Mouse (Mus musculus) left cerebral cortex, postnatal 10 days (tissue): Measurements from ENCODE around the gene Aatf. TPM values are rescaled to one million over a fixed set of nuclear protein-coding genes. Genes with fewer than 3 reads are reported as not detected.
"Not testable (repeated sequence)": the region's sequence is repeated elsewhere in the genome, so short reads cannot be mapped to it uniquely, and the experiment has no call there.

Source experiments
- DNase-seq, 2 experiments: peaks; one replicate each; pipeline ENCODE4 v3.0.0; 2021 to 2022; ENCODE audit warnings: low spot score in 2 of 2, mixed read lengths in 1 of 2; ENCODE audit errors: extremely low spot score in 1 of 2
- intact Hi-C: fragments of 180-260 bp; cut with DNase I; formaldehyde crosslinking; loops from one replicate; pipeline ENCODE4 v1.15.1; 2025
- total RNA-seq, 2 experiments: library from RNA; stranded (reverse); gene quantifications; 2 replicates each; pipeline ENCODE4 v1.2.3; 2021

The Aatf gene
- total RNA-seq, 2 experiments from 2014 or later, result 20.9 to 23.7 TPM

- intact Hi-C loops, result no loop called here
- DNase-seq, result no peak
Observed at GRCm38 (mm10) chr11:84395010-84395409, 118.3 kb downstream of the Aatf start.

DNA sequence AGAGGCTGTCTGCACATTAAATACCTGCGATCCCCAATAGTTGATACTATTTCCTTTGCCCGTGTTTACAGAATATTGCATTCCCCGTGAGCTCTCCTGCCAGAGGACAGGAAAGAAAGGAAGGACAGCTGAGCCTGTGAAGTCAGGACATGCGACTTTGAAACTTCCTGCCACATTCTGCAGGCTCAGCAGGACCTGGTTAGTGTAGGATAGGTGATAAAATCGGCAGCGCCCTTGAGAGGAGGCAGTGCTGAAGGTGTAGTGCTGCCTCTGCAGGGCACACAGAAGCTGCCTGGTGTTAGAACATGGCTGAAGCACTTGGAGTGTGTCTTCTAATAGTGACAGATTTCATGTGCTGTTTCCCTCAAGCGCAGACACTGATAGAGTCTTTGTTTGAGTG is 119.8 kb downstream of the Aatf start:
- intact Hi-C loops, result no loop called here
- DNase-seq, result no peak

- intact Hi-C loops, DNase-seq: not testable (repeated sequence)
Observed at GRCm38 (mm10) chr11:84392066-84392465, 121.3 kb downstream of the Aatf start.

- intact Hi-C loops, result no loop called here
- no peak for DNase-seq
Observed at GRCm38 (mm10) chr11:84391126-84391525, 122.2 kb downstream of the Aatf start.

DNA sequence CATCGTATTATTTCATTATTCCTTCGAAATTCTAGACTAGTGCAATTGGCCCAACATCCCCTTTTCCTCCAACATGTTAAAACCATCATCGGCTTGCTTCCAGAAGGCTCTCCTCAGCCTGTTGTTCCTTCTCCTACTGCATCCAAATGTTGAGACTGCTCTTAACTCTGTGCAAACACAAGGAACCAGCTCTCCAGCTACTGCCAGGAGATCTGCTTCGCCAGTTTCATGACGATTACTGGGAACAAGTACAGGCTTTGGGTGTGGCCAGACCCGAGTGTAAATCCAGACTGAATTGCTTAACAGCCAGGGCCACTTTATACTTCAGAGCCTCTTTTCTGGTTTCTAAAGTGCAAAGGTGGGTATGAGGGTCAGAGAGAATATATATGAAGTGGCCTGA is 124.0 kb downstream of the Aatf start:
- intact Hi-C loops, result no loop called here

DNA sequence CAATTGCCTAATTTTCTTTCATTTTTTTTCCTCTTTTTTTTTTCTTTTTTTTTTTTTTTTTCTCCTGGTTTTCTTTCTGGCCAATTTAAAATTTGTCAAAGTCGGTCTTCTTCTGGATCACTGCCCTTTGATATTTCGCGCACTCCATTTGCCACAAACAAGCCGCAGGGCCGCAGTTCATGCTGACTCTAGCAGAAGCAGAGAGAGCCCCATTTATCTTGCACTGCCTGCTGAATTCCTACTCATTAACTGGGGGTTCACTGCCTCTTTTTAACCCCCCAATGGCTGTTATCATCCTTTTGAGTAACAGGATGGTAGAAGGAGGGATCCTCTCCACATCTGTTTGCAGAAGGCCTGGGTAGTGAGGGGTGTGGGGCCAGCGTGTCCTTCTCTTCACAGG is 129.4 kb downstream of the Aatf start:
- intact Hi-C loops, result no loop called here
- DNase-seq, result no peak

More for the DNA sequence above, 124.0 kb downstream of the Aatf start:
- peak in 1 of 2 experiments; percentile 23 for DNase-seq

- DNase-seq, result no peak
- intact Hi-C loops, result no loop called here
Observed at GRCm38 (mm10) chr11:84382450-84382849, 130.9 kb downstream of the Aatf start.

DNA sequence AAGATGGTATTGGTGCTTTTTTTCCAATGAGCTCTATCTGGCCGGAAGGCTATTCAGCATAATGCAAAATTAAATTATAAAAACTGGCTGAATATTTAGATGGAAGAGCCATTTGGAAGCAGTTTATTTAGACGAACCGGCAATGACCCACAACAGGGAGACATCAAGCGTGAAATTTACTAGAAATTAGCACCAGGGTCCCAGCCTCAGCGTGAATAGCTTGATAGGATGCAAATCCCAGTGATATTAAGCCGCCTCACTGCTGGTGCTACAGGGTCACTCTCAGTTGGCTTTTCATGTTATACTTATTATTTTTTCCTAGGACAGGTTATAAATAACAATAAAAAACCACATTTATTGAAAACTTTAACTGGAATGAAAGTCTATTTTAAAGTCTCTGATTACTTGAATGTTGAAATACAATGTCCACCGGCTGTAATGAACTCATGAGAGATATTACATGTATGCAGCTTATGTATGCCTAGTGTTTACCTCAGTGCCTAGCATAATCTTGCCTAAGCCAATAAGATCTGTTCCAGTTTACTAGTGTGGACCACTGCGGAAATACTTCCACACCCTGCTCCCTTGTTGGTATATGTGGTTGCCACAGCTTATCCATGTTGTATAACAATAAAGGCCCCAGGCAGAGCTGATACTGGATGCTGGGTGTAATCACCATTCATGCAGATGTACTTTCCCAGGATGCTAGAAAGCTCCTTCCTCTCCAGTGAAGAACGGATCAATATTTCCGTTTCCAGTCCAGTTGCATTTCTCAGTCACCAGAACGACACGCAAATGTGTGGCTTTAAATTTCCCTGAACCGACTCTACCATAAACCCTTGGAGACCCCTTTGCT is 136.6 kb downstream of the Aatf start:
- DNase-seq, result no peak
- intact Hi-C loops, result no loop called here

DNA sequence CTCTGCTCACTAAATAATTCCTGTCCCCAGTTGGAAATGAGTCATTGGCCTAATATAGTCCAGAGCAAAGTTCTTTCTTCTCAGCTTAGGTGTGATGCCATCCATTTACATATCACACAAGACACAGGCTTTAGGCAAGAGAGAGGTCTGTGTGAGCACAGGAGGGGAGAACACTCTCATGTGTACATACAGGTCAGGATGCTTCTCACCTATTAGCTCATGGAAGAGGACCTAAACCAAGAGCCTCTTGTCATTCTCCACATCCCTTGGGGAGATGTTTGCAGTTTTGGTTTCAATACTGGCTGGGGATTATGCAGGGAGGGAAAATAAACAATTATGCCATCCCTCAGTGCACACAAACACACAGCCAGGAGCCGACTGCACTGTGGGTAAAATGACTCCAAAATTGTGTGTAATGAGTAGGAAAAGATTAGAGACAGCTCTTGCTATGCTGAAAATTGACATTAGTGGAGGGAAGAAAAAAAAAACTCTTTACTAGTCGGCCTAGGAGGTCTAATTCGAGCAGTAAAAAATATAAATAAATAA is 137.3 kb downstream of the Aatf start:
- intact Hi-C loops, result no loop called here
- DNase-seq, result no peak

DNA sequence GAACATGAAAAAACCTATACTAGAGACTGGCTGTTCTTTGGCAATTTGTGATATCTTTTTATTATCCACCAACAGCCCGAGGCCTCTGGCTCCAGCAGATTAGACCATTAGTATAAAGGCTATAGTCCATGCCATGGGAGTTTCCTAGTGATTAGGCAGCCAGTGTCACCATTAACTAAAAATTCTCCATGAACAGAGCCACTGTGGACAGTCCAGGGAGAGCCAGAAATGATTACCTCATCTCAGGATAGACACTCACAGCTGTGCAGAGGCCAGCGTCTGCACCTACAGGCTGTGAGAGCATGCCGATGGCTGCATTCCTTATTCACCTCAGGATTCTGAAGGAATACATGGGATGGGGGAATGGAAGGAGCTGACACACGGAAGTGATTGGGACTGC is 140.2 kb downstream of the Aatf start:
- intact Hi-C loops, result no loop called here
- no peak for DNase-seq

Other genes with a start within 250 kb of the Aatf start
- under 1 TPM; 0.39 to 0.71 TPM for gene Lhx1, start 12.0 kb upstream of the Aatf start, total RNA-seq